Mouse (Mus musculus): ENCODE data around the gene Glis1. TPM values are rescaled to one million over a fixed set of nuclear protein-coding genes. Genes with fewer than 3 reads are reported as not detected.

Glis1 gene
- total RNA-seq, 1 experiment, result 0.98 TPM

GRCm38 (mm10) chr4:107452266-107453015 lies 18.1 kb downstream of the Glis1 start:
- Histone ChIP-seq H3K27ac (ENCODE audit: insufficient read depth, low read depth, low read length, poor library complexity, severe bottlenecking) (no peak overlapping the region), H3K4me3 (ENCODE audit: insufficient read depth in 1 of 2, low read depth in 1 of 2, low read length in 2 of 2, poor library complexity in 1 of 2, severe bottlenecking in 1 of 2) (peak overlapping the region; percentile 49 to 61; a peak in 2 of 4 replicates), H3K36me3 (ENCODE audit: control insufficient read depth, insufficient read depth, low read length, poor library complexity, severe bottlenecking) (no peaks in the 10 kb centered on the region), H3K9me3 (ENCODE audit: control insufficient read depth, insufficient read depth, low read depth, low read length) (no peaks in the 10 kb centered on the region), H3K4me1 (ENCODE audit: control insufficient read depth in 2 of 2, insufficient read depth in 2 of 2, low read length in 2 of 2, poor library complexity in 1 of 2) (peaks cover 0 to 7% of the 10 kb centered on the region in 2 experiments; a peak in 1 of 4 replicates), H3K9ac (ENCODE audit: insufficient read depth, low read depth, low read length, poor library complexity, severe bottlenecking) (no peak overlapping the region)
- DNase-seq (ENCODE audit: low read depth, low spot score), result no peak
- TF ChIP-seq ZNF384 (IDR thresholded peaks at IDR 0.05; ENCODE audit: low read depth, low read length), result no peak
- no peak for TF ChIP-seq HCFC1 (IDR thresholded peaks at IDR 0.05; ENCODE audit: borderline replicate concordance, insufficient read depth, low read length)
- in situ Hi-C loops (cut with MboI; ENCODE audit: low sequenced_read_pairs in 2 of 2, unreplicated experiment in 2 of 2), result no loop called here

DNA sequence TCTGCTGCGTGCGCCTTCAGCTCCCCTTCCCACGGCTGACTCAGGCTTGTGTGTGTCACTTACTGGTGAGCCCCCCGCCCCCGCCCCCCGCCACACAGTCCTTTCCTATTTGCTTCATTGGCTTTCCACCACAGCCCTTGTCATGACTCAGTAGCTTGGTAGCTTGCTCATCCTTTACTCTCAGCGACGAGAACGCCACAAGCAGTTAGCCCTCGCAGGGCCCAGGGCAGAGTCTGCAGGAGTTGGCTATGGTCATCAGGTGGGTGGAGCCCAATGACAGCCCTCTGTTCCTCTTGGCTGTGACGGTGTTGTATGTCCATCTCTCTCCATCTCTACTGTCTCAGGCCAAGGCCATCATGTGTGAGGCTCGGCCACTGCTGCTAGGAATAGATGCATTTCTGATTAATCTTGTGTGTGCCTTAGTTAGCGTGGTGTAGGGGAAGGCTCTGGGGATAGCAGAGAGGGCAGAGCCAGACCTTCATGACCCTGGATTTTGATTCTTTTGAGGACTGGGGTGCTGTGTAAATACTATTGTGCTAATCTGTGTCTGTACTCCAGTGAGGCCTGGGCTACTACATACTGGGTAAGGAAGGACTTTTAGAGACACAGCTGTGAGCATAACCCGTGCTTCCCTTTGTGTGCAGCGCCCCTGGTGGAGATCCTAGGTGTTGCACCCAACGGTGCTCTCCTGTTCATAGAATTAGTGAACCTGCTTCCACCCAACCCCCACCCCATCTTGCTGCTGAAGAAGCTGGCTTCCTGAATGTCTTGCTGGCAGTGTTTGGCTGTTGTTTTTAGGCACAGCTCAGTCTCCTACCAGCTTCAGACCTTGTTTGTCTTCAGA lies 19.0 kb downstream of the Glis1 start:
- H3K4me3 ChIP-seq (ENCODE audit: insufficient read depth in 1 of 2, low read depth in 1 of 2, low read length in 2 of 2, poor library complexity in 1 of 2, severe bottlenecking in 1 of 2), result peak overlapping the region; percentile 49 to 61
- no peak overlapping the region for H3K27ac ChIP-seq (ENCODE audit: insufficient read depth, low read depth, low read length, poor library complexity, severe bottlenecking)

GRCm38 (mm10) chr4:107457602-107458001 lies 23.2 kb downstream of the Glis1 start:
- Histone ChIP-seq H3K36me3 (ENCODE audit: control insufficient read depth, insufficient read depth, low read length, poor library complexity, severe bottlenecking) (no peaks in the 10 kb centered on the region), H3K9me3 (ENCODE audit: control insufficient read depth, insufficient read depth, low read depth, low read length) (no peaks in the 10 kb centered on the region), H3K27ac (ENCODE audit: insufficient read depth, low read depth, low read length, poor library complexity, severe bottlenecking) (no peak overlapping the region), H3K4me1 (ENCODE audit: control insufficient read depth in 2 of 2, insufficient read depth in 2 of 2, low read length in 2 of 2, poor library complexity in 1 of 2) (peaks cover 0 to 6% of the 10 kb centered on the region in 2 experiments; a peak in 1 of 4 replicates), H3K4me3 (ENCODE audit: insufficient read depth in 1 of 2, low read depth in 1 of 2, low read length in 2 of 2, poor library complexity in 1 of 2, severe bottlenecking in 1 of 2) (no peak overlapping the region), H3K9ac (ENCODE audit: insufficient read depth, low read depth, low read length, poor library complexity, severe bottlenecking) (no peak overlapping the region)
- in situ Hi-C loops (cut with MboI; ENCODE audit: low sequenced_read_pairs in 2 of 2, unreplicated experiment in 2 of 2), result no loop called here
- no peak for TF ChIP-seq ZNF384 (IDR thresholded peaks at IDR 0.05; ENCODE audit: low read depth, low read length)
- no peak for TF ChIP-seq MAFK (IDR thresholded peaks at IDR 0.05; ENCODE audit: insufficient read depth, low read depth, low read length)
- TF ChIP-seq ZC3H11A (IDR thresholded peaks at IDR 0.05; ENCODE audit: borderline replicate concordance, low read depth, low read length), result no peak
- TF ChIP-seq HCFC1 (IDR thresholded peaks at IDR 0.05; ENCODE audit: borderline replicate concordance, insufficient read depth, low read length), result no peak
- no peak for TF ChIP-seq CHD2 (IDR thresholded peaks at IDR 0.05; ENCODE audit: low read depth, low read length)
- no peak for DNase-seq (ENCODE audit: low read depth, low spot score)

More for the DNA sequence above, 19.0 kb downstream of the Glis1 start:
- Histone ChIP-seq H3K4me1 (ENCODE audit: control insufficient read depth in 2 of 2, insufficient read depth in 2 of 2, low read length in 2 of 2, poor library complexity in 1 of 2) (peaks cover 0 to 7% of the 10 kb centered on the region in 2 experiments; a peak in 1 of 4 replicates), H3K9ac (ENCODE audit: insufficient read depth, low read depth, low read length, poor library complexity, severe bottlenecking) (0 out of 2 replicates have a peak overlapping the region, but pooled peaks have one; percentile 30), H3K9me3 (ENCODE audit: control insufficient read depth, insufficient read depth, low read depth, low read length) (no peaks in the 10 kb centered on the region), H3K36me3 (ENCODE audit: control insufficient read depth, insufficient read depth, low read length, poor library complexity, severe bottlenecking) (no peaks in the 10 kb centered on the region)
- DNase-seq (ENCODE audit: low read depth, low spot score), result peak; percentile 93
- TF ChIP-seq ZNF384 (IDR thresholded peaks at IDR 0.05; ENCODE audit: low read depth, low read length), result no peak
- TF ChIP-seq ZC3H11A (IDR thresholded peaks at IDR 0.05; ENCODE audit: borderline replicate concordance, low read depth, low read length), result peak; percentile 42; the same call in 1 of the 2 replicates
- no peak for TF ChIP-seq CHD2 (IDR thresholded peaks at IDR 0.05; ENCODE audit: low read depth, low read length)
- TF ChIP-seq MAFK (IDR thresholded peaks at IDR 0.05; ENCODE audit: insufficient read depth, low read depth, low read length), result 0 out of 2 replicates have a peak, but pooled peaks have one; percentile 3
- TF ChIP-seq HCFC1 (IDR thresholded peaks at IDR 0.05; ENCODE audit: borderline replicate concordance, insufficient read depth, low read length), result no peak
- in situ Hi-C loops (cut with MboI; ENCODE audit: low sequenced_read_pairs in 2 of 2, unreplicated experiment in 2 of 2), result no loop called here

DNA sequence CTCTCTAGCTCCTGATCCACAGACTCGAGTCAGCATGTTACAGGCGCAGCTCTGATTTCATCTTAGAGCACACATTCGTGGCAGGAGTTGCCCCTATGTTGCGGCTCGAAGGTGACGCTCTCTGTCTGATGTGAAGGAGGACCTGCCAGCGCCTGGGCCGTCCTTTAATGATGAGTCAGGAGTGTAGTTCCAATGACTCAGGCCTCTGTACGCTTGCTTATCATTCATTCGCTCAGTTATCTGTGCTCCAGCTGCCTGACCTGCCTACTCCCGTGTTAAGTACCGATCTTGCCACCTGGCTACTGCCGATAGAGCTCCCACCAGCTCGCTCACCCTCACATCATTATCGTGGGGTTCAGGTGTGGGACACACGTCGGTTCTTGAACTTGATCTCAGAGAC lies 24.5 kb downstream of the Glis1 start:
- H3K27ac ChIP-seq (ENCODE audit: insufficient read depth, low read depth, low read length, poor library complexity, severe bottlenecking), result no peak overlapping the region
- no peak overlapping the region for H3K9ac ChIP-seq (ENCODE audit: insufficient read depth, low read depth, low read length, poor library complexity, severe bottlenecking)
- no peak for DNase-seq (ENCODE audit: low read depth, low spot score)
- no peaks in the 10 kb centered on the region for H3K36me3 ChIP-seq (ENCODE audit: control insufficient read depth, insufficient read depth, low read length, poor library complexity, severe bottlenecking)
- peaks cover 0 to 2% of the 10 kb centered on the region in 2 experiments; a peak in 1 of 4 replicates for H3K4me1 ChIP-seq (ENCODE audit: control insufficient read depth in 2 of 2, insufficient read depth in 2 of 2, low read length in 2 of 2, poor library complexity in 1 of 2)
- in situ Hi-C loops (cut with MboI; ENCODE audit: low sequenced_read_pairs in 2 of 2, unreplicated experiment in 2 of 2), result no loop called here
- H3K9me3 ChIP-seq (ENCODE audit: control insufficient read depth, insufficient read depth, low read depth, low read length), result no peaks in the 10 kb centered on the region
- TF ChIP-seq ZNF384 (IDR thresholded peaks at IDR 0.05; ENCODE audit: low read depth, low read length), result no peak
- peak; percentile 44; the same call in 1 of the 2 replicates for TF ChIP-seq MAFK (IDR thresholded peaks at IDR 0.05; ENCODE audit: insufficient read depth, low read depth, low read length)
- no peak overlapping the region; a peak in 1 of 4 replicates for H3K4me3 ChIP-seq (ENCODE audit: insufficient read depth in 1 of 2, low read depth in 1 of 2, low read length in 2 of 2, poor library complexity in 1 of 2, severe bottlenecking in 1 of 2)

All from ES-E14 (cell line).